Mouse (Mus musculus): Measurements from ENCODE around the gene Slco3a1.

- TF ChIP-seq CTCF (IDR thresholded peaks at IDR 0.05; ENCODE audit: low read depth, low read length) = no peak
- no peak for TF ChIP-seq TAL1 (conservative IDR thresholded peaks at IDR 0.05; ENCODE audit: low read depth, low read length)
- TF ChIP-seq GATA1 (IDR thresholded peaks at IDR 0.05; ENCODE audit: borderline replicate concordance, low read length) = no peak
- no peak for TF ChIP-seq GATA2 (IDR thresholded peaks at IDR 0.05; ENCODE audit: borderline replicate concordance, low read depth, low read length)
- TF ChIP-seq POLR2AphosphoS5 (IDR thresholded peaks at IDR 0.05; ENCODE audit: insufficient replicate concordance, low read depth, low read length) = no peak
Observed at GRCm38 (mm10) chr7:74303081-74303480, 251.5 kb downstream of the Slco3a1 start.
